ENCODE assay signal across 8 mouse cellular contexts in genomic region chr1:172147835-172148278, GRCm38 (mm10). TPM values are rescaled to one million over a fixed set of nuclear protein-coding genes. Genes with fewer than 3 reads are reported as not detected.
DNase-seq lines count a peak whose midpoint lies in the region; ATAC-seq and TF ChIP-seq lines count a peak whose summit lies in the region.

TSS of gene Dcaf8 (plus strand) at chr1:172148084.

- H3K27ac ChIP-seq in hindbrain, embryonic 13.5 days: peak within 1 kb of the TSS; percentile 96

- no peaks in the 10 kb centered on the region for H3K9me3 ChIP-seq in hindbrain, embryonic 13.5 days

- H3K36me3 ChIP-seq in hindbrain, embryonic 13.5 days: peaks cover 24% of the 10 kb centered on the region

- peak within 1 kb of the TSS; percentile 94 for H3K9ac ChIP-seq in hindbrain, embryonic 13.5 days

- peak within 1 kb of the TSS; percentile 66 for H3K4me2 ChIP-seq in hindbrain, embryonic 13.5 days

- in situ Hi-C loops in Patski (cut with MboI; ENCODE audit: low pct_unique_long_range_greater_than_20kb): loop anchor here (5.0 to 25.0 kb wide), 2 partner anchors 164 to 364 kb away; partner anchors contain the start of genes Cfap45 and Tagln2

- WGBS in hindbrain, embryonic 13.5 days: under 1% methylated on average over 42 of the region's 42 CpGs

- peak; percentile 79 for DNase-seq in Patski (ENCODE audit: low read depth, low spot score)
- peak; percentile 97 for DNase-seq in cerebellum, postnatal 14 days
- peak; percentile 92 to 94 for DNase-seq in frontal cortex, postnatal 14 days (ENCODE audit: low spot score in 2 of 2)
- DNase-seq in layer of hippocampus, postnatal 25 days (ENCODE audit: extremely low spot score in 1 of 2, low spot score in 1 of 2): peak; percentile 92 to 95
- DNase-seq in lung, postnatal 25 days (ENCODE audit: low spot score): peak; percentile 98
- DNase-seq in retina, embryonic 14.5 days (ENCODE audit: low spot score): peak; percentile 98
- DNase-seq in thymus, postnatal 4 days: peak; percentile 98

- H3K27me3 ChIP-seq in Patski: no peaks in the 10 kb centered on the region
- no peaks in the 10 kb centered on the region for H3K27me3 ChIP-seq in hindbrain, embryonic 13.5 days

- TF ChIP-seq CTCF in Patski (IDR thresholded peaks at IDR 0.05): no peak

- H3K4me1 ChIP-seq in hindbrain, embryonic 13.5 days (replicated peaks): peaks cover 30% of the 10 kb centered on the region

- CTCF ChIA-PET in Patski (lab: Charles Lee): interaction anchor here (1.0 to 1.2 kb wide), 2 partner anchors 28 to 161 kb away, joined by 3 to 4 read pairs; no protein-coding TSS in a partner anchor

- ATAC-seq in Patski: peak; percentile 97
- ATAC-seq in hindbrain, embryonic 13.5 days (ENCODE audit: low FRiP score): peak; percentile 99

- peak within 1 kb of the TSS; percentile 92 for H3K4me3 ChIP-seq in hindbrain, embryonic 13.5 days

- POLR2A ChIA-PET in Patski (lab: Charles Lee): interaction anchor here (0.7 kb wide), 1 partner anchor 160 kb away, joined by 3 read pairs; no protein-coding TSS in a partner anchor

RNA-seq across cellular contexts. Expression of gene Dcaf8, which starts in this region (rescaled TPM):
- 162 TPM for polyA plus RNA-seq in Patski (2021)
- polyA plus RNA-seq in hindbrain, embryonic 13.5 days (2015; fragmentation: Nextera tagmentation; extraction: Ambion mirVana): 100 and 107 TPM in 2 replicates
- 100 to 1,000 TPM; 107 to 115 TPM for total RNA-seq in layer of hippocampus, postnatal 25 days (2021)

Comparison
In these comparisons a context has a peak if more than half of its experiments do, and no peak if none do; other contexts are left out.
1. Peak in every context shown above with its lines: DNase-seq, ATAC-seq, H3K4me3 ChIP-seq and H3K27ac ChIP-seq.